Mouse (Mus musculus): ENCODE measurements at regions not wholly inside any gene's neighbourhood (a gene's known extent, or its start where the extent isn't known, plus 50 kb on each side); places are given as distances from the start of the nearest gene placed in this dataset.
"Not testable (repeated sequence)": the region's sequence is repeated elsewhere in the genome, so short reads cannot be mapped to it uniquely, and the experiment has no call there.

DNA sequence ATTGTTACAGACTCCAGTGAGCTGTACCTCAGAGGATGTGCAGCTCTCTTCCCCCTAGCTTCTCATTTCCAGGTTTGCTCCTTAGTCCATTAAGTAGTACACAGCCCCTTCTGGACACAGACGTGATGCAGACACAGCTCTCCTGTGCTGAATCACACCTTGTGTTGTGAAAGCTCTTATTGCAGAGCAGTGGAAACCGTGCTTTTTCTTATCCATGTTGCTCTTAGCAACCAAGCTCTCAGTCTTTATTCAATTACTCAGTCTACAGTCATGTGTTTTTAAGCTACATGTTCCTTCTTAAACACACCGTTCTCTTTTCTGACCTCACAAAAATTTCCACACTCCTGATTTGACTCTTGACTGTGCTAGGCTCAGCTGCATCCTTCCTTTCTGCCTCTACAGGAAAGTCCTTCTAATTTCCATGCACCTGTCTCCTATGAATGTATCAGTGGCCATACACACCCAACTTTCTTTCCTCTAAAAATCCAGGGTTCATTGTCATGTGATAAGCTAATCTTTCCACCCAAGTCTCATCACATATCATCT is 163.0 kb upstream of the Mettl15 start:
- DNase-seq (ENCODE audit: low spot score) (no peak), ATAC-seq (ENCODE audit: low FRiP score, low TSS enrichment) (no peak)
- Histone ChIP-seq H3K9ac (ENCODE audit: low read length) (no peak overlapping the region), H3K27me3 (ENCODE audit: control insufficient read depth, insufficient read depth, low read length) (no peaks in the 10 kb centered on the region), H3K36me3 (ENCODE audit: control insufficient read depth, insufficient read depth, low read length) (no peaks in the 10 kb centered on the region), H3K27ac (replicated peaks) (no peak overlapping the region), H3K9me3 (ENCODE audit: control insufficient read depth, low read length) (no peaks in the 10 kb centered on the region), H3K4me3 (ENCODE audit: low read depth, low read length) (no peak overlapping the region), H3K4me1 (replicated peaks; ENCODE audit: control insufficient read depth, insufficient read depth) (no peaks in the 10 kb centered on the region), H3K4me2 (replicated peaks; ENCODE audit: low read depth) (no peak overlapping the region)
- 51% methylated on average over 3 of the region's 3 CpGs for WGBS
- TF ChIP-seq CTCF (IDR thresholded peaks at IDR 0.05; ENCODE audit: low read depth): no peak
- TF ChIP-seq EP300 (optimal IDR thresholded peaks at IDR 0.05): no peak

DNA sequence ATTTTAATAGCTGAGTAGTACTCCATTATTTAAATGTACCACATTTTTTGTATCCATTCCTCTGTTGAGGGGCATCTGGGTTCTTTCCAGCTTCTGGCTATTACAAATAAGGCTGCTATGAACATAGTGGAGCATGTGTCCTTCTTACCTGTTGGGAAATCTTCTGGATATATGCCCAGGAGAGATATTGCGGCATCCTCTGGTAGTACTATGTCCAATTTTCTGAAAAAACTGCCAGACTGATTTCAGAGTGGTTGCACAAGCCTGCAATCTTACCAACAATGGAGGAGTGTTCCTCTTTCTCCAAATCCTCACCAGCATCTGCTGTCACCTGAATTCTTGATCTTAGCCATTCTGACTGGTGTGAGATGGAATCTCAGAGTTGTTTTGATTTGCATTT is 181.7 kb upstream of the Mettl15 start:
- not testable (repeated sequence) for DNase-seq (ENCODE audit: low spot score); H3K4me3 ChIP-seq (ENCODE audit: low read depth, low read length); H3K9ac ChIP-seq (ENCODE audit: low read length); H3K4me1 ChIP-seq (replicated peaks; ENCODE audit: control insufficient read depth, insufficient read depth); H3K4me2 ChIP-seq (replicated peaks; ENCODE audit: low read depth); H3K27me3 ChIP-seq (ENCODE audit: control insufficient read depth, insufficient read depth, low read length); H3K36me3 ChIP-seq (ENCODE audit: control insufficient read depth, insufficient read depth, low read length); H3K27ac ChIP-seq (replicated peaks); ATAC-seq (ENCODE audit: low FRiP score, low TSS enrichment); H3K9me3 ChIP-seq (ENCODE audit: control insufficient read depth, low read length)
- 97% methylated on average over 1 of the region's 1 CpGs for WGBS

DNA sequence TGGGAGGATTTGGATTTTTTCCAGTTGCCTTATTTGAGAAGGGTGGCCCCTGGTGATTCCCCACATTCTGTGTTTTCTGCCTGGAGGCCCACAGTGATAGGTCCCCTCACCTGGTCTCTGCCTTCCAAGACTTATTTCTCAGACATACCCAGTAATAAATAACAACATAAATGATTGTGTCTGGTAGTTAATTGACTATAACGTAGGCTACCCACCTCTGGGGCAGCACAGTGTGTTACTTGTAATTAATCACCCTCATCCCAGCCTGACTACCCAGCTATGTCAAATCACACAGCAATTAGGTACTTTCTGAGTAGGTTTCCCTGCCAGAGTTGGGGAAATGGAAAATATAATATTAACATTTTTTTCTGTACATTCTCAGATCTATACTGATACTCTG is 190.2 kb upstream of the Bdnf start:
- Histone ChIP-seq H3K27me3 (ENCODE audit: control insufficient read depth, insufficient read depth, low read length) (no peaks in the 10 kb centered on the region), H3K4me1 (replicated peaks; ENCODE audit: control insufficient read depth, insufficient read depth) (no peaks in the 10 kb centered on the region), H3K4me2 (replicated peaks; ENCODE audit: low read depth) (no peak overlapping the region), H3K9me3 (ENCODE audit: control insufficient read depth, low read length) (no peaks in the 10 kb centered on the region), H3K4me3 (ENCODE audit: low read depth, low read length) (no peak overlapping the region), H3K36me3 (ENCODE audit: control insufficient read depth, insufficient read depth, low read length) (no peaks in the 10 kb centered on the region), H3K9ac (ENCODE audit: low read length) (no peak overlapping the region), H3K27ac (replicated peaks) (no peak overlapping the region)
- no peak for TF ChIP-seq EP300 (optimal IDR thresholded peaks at IDR 0.05)
- DNase-seq (ENCODE audit: low spot score) (no peak), ATAC-seq (ENCODE audit: low FRiP score, low TSS enrichment) (no peak)
- 27% methylated on average over 1 of the region's 1 CpGs for WGBS

DNA sequence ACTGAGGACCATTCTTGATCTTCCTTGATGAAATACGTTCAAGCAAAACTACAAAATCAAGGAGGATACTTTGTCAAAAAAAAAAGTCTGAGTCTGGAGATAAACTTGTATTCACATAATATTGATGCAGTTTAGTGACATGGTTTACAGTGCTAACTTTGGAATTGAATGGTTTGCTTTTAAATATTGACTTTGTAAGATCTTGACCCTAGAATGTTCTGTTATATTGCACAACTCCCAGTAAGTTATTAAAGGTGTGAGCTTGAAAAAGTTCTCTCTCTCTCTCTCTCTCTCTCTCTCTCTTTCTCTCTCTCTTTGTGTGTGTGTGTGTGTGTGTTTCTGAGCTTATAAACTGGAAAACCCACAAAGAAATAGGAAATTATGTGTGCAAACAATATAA is 186.9 kb upstream of the Bdnf start:
- DNase-seq (ENCODE audit: low spot score) (no peak), ATAC-seq (ENCODE audit: low FRiP score, low TSS enrichment) (no peak)
- Histone ChIP-seq H3K4me3 (ENCODE audit: low read depth, low read length) (no peak overlapping the region), H3K9ac (ENCODE audit: low read length) (no peak overlapping the region), H3K4me2 (replicated peaks; ENCODE audit: low read depth) (no peak overlapping the region), H3K4me1 (replicated peaks; ENCODE audit: control insufficient read depth, insufficient read depth) (no peaks in the 10 kb centered on the region), H3K27ac (replicated peaks) (no peak overlapping the region), H3K36me3 (ENCODE audit: control insufficient read depth, insufficient read depth, low read length) (no peaks in the 10 kb centered on the region), H3K9me3 (ENCODE audit: control insufficient read depth, low read length) (no peaks in the 10 kb centered on the region), H3K27me3 (ENCODE audit: control insufficient read depth, insufficient read depth, low read length) (no peaks in the 10 kb centered on the region)
- no peak for TF ChIP-seq CTCF (IDR thresholded peaks at IDR 0.05; ENCODE audit: low read depth)
- no peak for TF ChIP-seq EP300 (optimal IDR thresholded peaks at IDR 0.05)
- 41% methylated on average over 1 of the region's 1 CpGs for WGBS

DNA sequence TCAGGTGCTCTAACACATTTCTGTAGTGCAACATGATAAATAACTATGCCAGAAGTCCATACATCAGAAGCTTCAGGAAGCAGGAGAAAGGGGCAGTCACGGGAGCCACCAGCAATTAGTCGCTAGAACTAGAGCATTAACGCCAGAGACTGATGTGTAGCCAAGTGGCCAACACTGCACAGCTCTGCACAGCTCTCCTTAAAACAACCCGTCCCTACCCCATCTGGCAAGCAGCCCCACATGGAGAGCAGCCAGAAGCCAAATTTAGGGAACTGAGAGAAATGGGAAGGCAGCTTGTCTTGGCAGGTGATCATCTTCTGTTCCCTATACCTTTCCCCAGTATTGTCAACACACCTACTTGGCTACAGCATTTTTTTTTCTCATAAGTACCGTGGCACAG is 172.3 kb upstream of the Bdnf start:
- TF ChIP-seq CTCF (IDR thresholded peaks at IDR 0.05; ENCODE audit: low read depth): no peak
- TF ChIP-seq EP300 (optimal IDR thresholded peaks at IDR 0.05): no peak
- DNase-seq (ENCODE audit: low spot score): no peak
- Histone ChIP-seq H3K27ac (replicated peaks) (no peak overlapping the region), H3K4me1 (replicated peaks; ENCODE audit: control insufficient read depth, insufficient read depth) (no peaks in the 10 kb centered on the region), H3K9me3 (ENCODE audit: control insufficient read depth, low read length) (no peaks in the 10 kb centered on the region), H3K9ac (ENCODE audit: low read length) (no peak overlapping the region), H3K36me3 (ENCODE audit: control insufficient read depth, insufficient read depth, low read length) (no peaks in the 10 kb centered on the region), H3K4me2 (replicated peaks; ENCODE audit: low read depth) (no peak overlapping the region), H3K27me3 (ENCODE audit: control insufficient read depth, insufficient read depth, low read length) (no peaks in the 10 kb centered on the region), H3K4me3 (ENCODE audit: low read depth, low read length) (no peak overlapping the region)
- no peak for ATAC-seq (ENCODE audit: low FRiP score, low TSS enrichment)
- WGBS: 40% methylated on average over 5 of the region's 5 CpGs

DNA sequence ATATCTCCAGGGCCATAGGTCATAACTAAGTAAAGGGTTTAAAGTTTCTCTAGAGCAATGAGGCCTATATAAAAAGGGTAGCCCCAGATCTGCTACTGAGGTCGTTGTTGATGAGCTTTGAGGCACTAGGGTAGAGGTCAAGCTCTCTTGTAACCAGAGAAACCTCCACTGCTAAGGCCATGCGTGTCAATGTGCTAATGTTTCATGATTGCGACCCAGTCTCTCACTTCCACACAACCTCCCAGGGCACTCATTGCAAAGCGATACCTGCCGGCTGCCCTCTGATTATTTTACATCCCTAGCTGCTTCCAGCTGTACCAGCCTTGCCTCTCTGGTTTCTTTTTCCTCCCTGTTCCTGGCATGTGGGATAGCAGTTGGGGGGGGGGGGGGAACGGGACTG is 169.6 kb upstream of the Bdnf start:
- Histone ChIP-seq H3K4me1 (replicated peaks; ENCODE audit: control insufficient read depth, insufficient read depth) (no peaks in the 10 kb centered on the region), H3K27ac (replicated peaks) (no peak overlapping the region), H3K9me3 (ENCODE audit: control insufficient read depth, low read length) (no peaks in the 10 kb centered on the region), H3K9ac (ENCODE audit: low read length) (no peak overlapping the region), H3K4me3 (ENCODE audit: low read depth, low read length) (no peak overlapping the region), H3K27me3 (ENCODE audit: control insufficient read depth, insufficient read depth, low read length) (no peaks in the 10 kb centered on the region), H3K36me3 (ENCODE audit: control insufficient read depth, insufficient read depth, low read length) (no peaks in the 10 kb centered on the region), H3K4me2 (replicated peaks; ENCODE audit: low read depth) (no peak overlapping the region)
- 51% methylated on average over 6 of the region's 6 CpGs for WGBS
- TF ChIP-seq CTCF (IDR thresholded peaks at IDR 0.05; ENCODE audit: low read depth) (no peak), EP300 (optimal IDR thresholded peaks at IDR 0.05) (peak; percentile 15)
- no peak for ATAC-seq (ENCODE audit: low FRiP score, low TSS enrichment)
- no peak for DNase-seq (ENCODE audit: low spot score)

All from stomach, postnatal 0 days (tissue).